Mouse (Mus musculus): ENCODE data around the gene Celf6.

The Celf6 gene

GRCm38 (mm10) chr9:59577844-59578504 lies at the start of gene Celf6:
Gene Celf6 (plus strand): TSS chr9:59577917.
- peak; percentile 98 for DNase-seq (ENCODE audit: low read depth, low spot score)

GRCm38 (mm10) chr9:59528274-59528673 lies 49.4 kb upstream of the Celf6 start:
- no peak for DNase-seq (ENCODE audit: low read depth, low spot score)

DNA sequence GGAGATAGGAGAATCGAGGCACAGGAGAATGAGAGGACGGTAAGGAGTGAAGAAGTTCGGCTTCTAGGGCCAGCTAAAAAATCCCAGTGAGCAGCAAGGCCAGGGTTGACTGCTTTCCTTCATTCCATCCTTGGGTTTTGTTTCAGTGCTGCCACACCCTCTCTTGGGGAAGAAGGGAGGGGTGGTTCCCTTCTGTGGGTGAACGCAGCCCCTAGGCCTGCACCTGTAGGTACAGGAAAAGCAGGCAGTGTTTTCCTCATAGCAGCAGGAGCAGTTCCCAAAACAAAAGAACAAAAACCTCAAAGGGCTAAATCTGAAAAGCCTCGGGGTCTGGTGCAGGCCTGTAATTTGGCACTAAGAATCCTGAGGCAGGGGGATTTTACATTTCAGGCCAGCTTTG lies 46.1 kb upstream of the Celf6 start:
- no peak for DNase-seq (ENCODE audit: low read depth, low spot score)

DNA sequence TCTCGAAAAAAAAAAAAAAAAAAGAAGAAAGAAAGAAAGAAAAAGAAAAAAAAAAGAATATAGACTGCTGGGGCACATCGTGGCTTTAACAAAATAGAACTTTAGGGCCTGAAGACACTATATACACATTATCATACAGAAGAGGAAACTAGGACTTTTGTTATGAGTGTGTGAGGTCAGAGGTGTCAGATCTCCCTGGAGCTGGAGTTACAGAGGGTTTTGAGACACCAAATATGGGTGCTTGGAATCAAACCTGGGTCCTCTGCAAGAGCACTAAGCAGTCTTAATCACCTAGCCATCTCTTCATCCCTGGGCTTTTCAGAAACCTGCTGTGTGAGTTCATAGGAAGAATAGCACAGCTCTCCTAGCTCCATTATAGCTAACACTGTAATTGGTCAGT lies 44.3 kb upstream of the Celf6 start:
- DNase-seq (ENCODE audit: low read depth, low spot score), result no peak

DNA sequence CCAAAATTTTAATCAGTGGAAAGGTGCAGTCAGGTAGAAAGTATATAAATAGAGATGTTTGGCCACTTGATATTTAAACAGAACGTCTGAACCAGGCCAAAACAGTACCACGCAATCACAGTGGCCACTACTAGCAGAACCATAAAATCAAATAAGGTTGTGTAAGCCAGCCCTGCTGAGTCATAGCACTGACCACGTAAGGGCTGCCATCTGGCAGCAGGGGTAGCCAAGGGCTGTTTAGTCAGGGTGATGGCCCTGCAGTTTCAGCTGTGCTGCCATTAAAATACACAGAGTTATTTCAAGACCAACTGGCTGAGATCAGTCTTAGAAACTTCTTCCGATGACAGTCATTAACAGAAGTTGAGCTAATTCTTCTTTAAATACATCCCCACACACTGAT lies 43.8 kb upstream of the Celf6 start:
- no peak for DNase-seq (ENCODE audit: low read depth, low spot score)

GRCm38 (mm10) chr9:59537651-59538050 lies 40.1 kb upstream of the Celf6 start:
- no peak for DNase-seq (ENCODE audit: low read depth, low spot score)

DNA sequence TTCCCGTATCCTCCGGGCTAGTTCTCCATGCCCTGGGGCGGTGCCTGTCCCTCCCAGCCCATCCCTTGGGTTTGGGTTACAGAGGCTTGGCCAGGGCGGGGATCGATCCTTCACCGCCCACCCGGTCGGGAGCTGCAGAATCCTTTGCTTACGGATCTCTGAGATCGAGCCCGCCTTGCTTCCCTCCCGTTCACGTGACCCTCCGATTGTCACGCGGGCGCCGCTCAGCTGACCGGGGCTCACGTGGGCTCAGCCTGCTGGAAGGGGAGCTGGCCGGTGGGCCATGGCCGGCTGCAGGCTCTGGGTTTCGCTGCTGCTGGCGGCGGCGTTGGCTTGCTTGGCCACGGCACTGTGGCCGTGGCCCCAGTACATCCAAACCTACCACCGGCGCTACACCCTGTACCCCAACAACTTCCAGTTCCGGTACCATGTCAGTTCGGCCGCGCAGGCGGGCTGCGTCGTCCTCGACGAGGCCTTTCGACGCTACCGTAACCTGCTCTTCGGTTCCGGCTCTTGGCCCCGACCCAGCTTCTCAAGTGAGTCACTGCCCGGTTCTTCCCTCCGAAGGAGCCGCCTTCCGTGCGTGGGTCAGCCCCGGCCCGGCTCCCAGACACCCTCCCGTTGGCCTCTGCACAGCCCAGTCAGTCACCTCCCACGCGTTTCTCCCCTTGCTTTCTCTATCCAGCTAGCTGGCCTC lies 38.1 kb upstream of the Celf6 start, which contains the start of the genes Hexa and Tmem202:
Hexa (plus strand) TSS at position 100 of the 697 bp plus-strand sequence.
Tmem202 (minus strand) TSS at position 407 of the 697 bp plus-strand sequence.
- DNase-seq (ENCODE audit: low read depth, low spot score), result peak; percentile 79

DNA sequence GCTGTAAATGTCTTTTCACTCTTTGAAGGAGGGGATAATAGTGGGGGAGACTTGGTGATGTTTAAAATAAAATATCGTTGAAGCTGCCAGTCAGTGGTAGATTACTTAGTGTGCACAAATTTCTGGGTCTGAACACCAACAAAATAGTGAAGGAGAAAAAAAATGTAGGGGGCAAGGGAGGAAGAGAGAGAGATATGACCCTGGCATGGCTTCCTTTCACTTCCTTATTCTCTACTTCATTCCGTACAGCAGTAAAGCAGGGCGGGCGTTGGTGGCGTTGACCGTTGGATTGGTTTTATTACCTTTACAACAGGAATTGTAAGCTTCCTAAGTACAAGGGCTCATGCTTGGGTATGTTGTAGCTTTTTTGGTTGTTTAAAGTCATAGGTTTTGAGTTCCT lies 36.1 kb upstream of the Celf6 start:
- no peak for DNase-seq (ENCODE audit: low read depth, low spot score)

GRCm38 (mm10) chr9:59542766-59543324 lies 34.9 kb upstream of the Celf6 start:
- no peak for DNase-seq (ENCODE audit: low read depth, low spot score)

GRCm38 (mm10) chr9:59544739-59545138 lies 33.0 kb upstream of the Celf6 start:
- no peak for DNase-seq (ENCODE audit: low read depth, low spot score)

- no peak for DNase-seq (ENCODE audit: low read depth, low spot score)
Measured at GRCm38 (mm10) chr9:59547869-59548268, 29.8 kb upstream of the Celf6 start.

DNA sequence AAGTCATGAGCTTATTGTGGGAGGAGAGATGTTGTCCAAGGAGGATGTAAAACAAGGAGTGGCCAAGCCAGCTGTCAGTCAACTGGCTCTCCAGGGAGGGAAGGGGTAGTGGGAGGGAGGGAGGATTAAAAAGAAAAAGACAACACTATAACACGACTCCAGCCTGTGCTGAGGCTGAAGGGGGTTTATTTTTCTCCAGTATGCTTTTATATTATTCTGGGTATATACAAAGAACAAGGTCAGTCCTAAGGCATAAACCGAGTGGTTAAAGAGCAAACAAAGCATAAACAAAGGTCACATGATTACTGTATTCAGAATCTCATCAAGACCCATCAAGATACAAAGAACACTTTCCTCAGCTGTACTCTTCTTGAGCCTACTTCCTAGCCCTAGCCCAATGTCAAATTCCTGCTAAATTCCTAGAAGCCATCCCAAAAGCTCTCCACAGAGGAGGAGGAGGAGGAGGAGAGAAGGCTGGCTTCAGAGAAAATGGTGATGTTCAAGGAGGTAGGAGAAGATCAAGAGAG lies 28.7 kb upstream of the Celf6 start:
- no peak for DNase-seq (ENCODE audit: low read depth, low spot score)

GRCm38 (mm10) chr9:59550077-59550476 lies 27.6 kb upstream of the Celf6 start:
- no peak for DNase-seq (ENCODE audit: low read depth, low spot score)

- no peak for DNase-seq (ENCODE audit: low read depth, low spot score)
Measured at GRCm38 (mm10) chr9:59551017-59551416, 26.7 kb upstream of the Celf6 start.

DNA sequence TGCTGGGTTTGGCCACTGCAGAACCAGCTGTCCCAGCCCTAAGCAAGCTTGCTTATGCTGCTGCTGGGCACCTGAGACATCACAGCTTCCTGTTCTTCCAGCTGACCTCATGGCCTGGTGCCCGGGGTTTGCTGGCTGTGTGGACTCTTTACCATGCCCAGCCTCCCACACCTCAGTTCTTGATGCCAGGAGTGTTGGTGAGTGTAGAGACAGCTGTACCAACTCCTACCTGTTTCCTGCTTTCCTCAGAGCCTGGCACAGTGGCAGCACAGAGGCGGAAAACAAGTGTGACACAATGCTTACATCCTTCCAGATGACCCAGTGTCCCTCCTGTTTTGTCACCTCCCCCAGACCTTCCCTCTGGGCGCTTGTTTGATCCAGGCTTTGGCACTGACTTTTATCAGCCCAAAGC lies 26.1 kb upstream of the Celf6 start:
- no peak for DNase-seq (ENCODE audit: low read depth, low spot score)

DNA sequence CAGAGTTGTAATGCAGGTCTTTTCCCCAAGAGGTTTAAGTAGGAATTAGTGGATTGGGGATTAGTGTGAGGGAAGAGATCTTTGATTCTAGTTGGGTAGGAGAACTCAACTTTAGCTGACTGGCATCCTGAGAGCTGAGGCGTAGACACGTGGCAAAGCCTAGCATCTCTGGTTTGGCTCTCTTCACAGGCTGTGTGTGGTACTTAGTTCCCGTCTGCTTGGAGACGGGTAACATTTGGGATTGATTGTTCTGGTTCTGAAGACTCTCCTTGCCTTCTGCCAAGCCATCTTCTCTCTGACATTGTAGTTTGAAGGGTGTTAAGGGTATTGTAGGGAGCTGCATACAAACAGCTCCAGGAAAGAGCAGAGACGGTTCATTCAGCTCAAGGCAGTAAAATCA lies 25.1 kb upstream of the Celf6 start:
- no peak for DNase-seq (ENCODE audit: low read depth, low spot score)

GRCm38 (mm10) chr9:59553719-59554118 lies 24.0 kb upstream of the Celf6 start:
- DNase-seq (ENCODE audit: low read depth, low spot score), result no peak

DNA sequence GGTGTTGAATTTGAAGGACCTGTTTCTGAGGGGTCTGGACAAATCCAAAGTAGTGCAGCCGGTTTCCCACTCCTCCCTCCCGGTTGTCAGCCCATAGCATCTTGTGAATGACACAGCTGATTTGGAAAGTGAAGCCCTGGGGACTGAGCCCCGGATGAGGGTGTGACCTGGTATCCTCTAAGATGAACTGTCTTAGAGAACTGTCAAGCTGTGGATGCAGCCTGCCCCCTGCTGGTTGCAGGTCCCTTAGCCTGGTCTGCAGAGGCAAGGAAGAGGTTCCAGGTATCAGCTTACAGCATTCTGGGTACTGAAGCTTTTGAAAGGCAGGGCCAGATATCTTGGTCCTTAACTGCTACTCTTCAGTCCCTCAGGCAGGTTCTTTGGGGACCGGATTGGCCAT lies 12.1 kb upstream of the Celf6 start:
- DNase-seq (ENCODE audit: low read depth, low spot score), result peak; percentile 48

- peak; percentile 56 for DNase-seq (ENCODE audit: low read depth, low spot score)
Measured at GRCm38 (mm10) chr9:59567111-59567510, 10.6 kb upstream of the Celf6 start.

GRCm38 (mm10) chr9:59571852-59572251 lies 5.9 kb upstream of the Celf6 start:
- no peak for DNase-seq (ENCODE audit: low read depth, low spot score)

DNA sequence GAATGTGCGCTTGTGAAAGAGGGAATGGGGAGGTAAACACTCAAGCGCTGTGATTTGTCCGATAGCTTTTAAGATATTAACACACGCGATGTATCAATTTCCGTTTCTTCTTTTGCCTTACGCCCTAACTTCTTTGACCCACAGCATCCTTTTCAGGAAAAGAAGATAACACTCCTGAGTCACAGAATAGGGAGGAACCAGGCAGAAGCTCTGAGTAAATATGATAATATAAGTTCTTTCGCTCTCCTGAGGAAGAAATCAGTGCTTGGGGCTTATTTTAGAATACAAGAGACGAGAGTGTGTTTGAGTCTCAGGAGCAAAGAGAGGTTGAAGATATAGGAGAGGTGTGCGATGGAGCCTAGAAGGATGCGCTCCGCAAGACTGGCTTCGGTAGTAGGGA lies 316 bp upstream of the Celf6 start:
- no peak for DNase-seq (ENCODE audit: low read depth, low spot score)

GRCm38 (mm10) chr9:59578505-59578867 lies 769 bp downstream of the Celf6 start:
- no peak for DNase-seq (ENCODE audit: low read depth, low spot score)

GRCm38 (mm10) chr9:59584871-59585308 lies 7.2 kb downstream of the Celf6 start:
- peak; percentile 79 for DNase-seq (ENCODE audit: low read depth, low spot score)
